In the genomic region with DNA sequence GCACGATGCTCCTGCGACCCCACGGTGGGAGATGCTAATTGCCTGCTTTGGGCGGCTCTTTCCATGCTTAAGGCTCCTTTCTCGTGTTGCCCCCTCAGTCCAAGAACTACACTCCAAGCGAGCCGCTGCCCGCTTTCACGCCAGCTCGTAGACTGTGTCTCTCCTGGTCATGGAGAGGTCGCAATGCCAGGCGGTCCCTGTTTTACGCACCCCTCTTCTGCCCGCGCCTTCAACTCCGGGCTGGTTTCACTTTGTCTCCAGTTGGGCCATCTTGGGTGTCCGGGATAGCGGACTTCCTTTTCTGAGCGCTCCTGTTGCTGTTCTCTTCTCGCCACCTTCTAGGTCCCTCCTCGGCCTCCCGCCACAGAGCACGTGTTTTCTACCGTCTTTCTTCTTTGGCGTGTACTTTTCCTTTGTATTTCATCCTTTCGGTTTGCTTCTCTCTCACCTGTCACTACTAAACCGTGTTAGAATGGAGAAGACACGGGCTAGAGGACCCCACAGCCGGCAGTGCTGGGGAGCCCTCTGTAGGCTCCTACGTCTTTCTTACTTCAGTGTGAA, we compare ENCODE assay signal across 7 mouse cellular contexts. TPM values are rescaled to one million over a fixed set of nuclear protein-coding genes. Genes with fewer than 3 reads are reported as not detected.
A peak's percentile ranks its signal among the peaks of the same experiment; 100 is the strongest.
DNase-seq lines count a peak whose midpoint lies in the region; ATAC-seq and TF ChIP-seq lines count a peak whose summit lies in the region.

No protein-coding gene starts in this region.

- H3K27me3 ChIP-seq in testis, adult 2 months (ENCODE audit: control insufficient read depth, insufficient read depth, low read length): no peaks in the 10 kb centered on the region
- peaks cover 20% of the 10 kb centered on the region for H3K27me3 ChIP-seq in heart, postnatal 0 days (ENCODE audit: control insufficient read depth, insufficient read depth, low read length)
- 0 out of 2 replicates have a peak, but pooled peaks cover 4% of the 10 kb centered on the region for H3K27me3 ChIP-seq in midbrain, embryonic 14.5 days (ENCODE audit: control insufficient read depth, insufficient read depth, low read length)

- no peak for DNase-seq in testis, postnatal 10 days (ENCODE audit: low spot score)
- peak; percentile 25 for DNase-seq in heart, postnatal 0 days (ENCODE audit: low spot score)
- peak; percentile 10 for DNase-seq in liver
- DNase-seq in midbrain, embryonic 14.5 days: no peak
- no peak for DNase-seq in embryo, embryonic 10 days (ENCODE audit: low spot score)

- H3K4me2 ChIP-seq in heart, postnatal 0 days (ENCODE audit: low read depth, low read length): peak overlapping the region; percentile 98
- peak overlapping the region; percentile 86 for H3K4me2 ChIP-seq in midbrain, embryonic 14.5 days (ENCODE audit: low read length)

- WGBS in heart, postnatal 0 days: 3% methylated on average over 29 of the region's 30 CpGs
- 4% methylated on average over 30 of the region's 30 CpGs for WGBS in midbrain, embryonic 14.5 days

- no peaks in the 10 kb centered on the region for H3K9me3 ChIP-seq in heart, postnatal 0 days (replicated peaks; ENCODE audit: control insufficient read depth, low read length)
- H3K9me3 ChIP-seq in midbrain, embryonic 14.5 days (ENCODE audit: control insufficient read depth, low read length): no peaks in the 10 kb centered on the region

- peaks cover 13% of the 10 kb centered on the region for H3K4me1 ChIP-seq in testis, adult 2 months (ENCODE audit: control insufficient read depth, insufficient read depth, low read length)
- H3K4me1 ChIP-seq in heart, postnatal 0 days (ENCODE audit: control insufficient read depth, insufficient read depth): peaks cover 7% of the 10 kb centered on the region; the same call in 1 of the 2 replicates
- H3K4me1 ChIP-seq in midbrain, embryonic 14.5 days (ENCODE audit: control insufficient read depth, insufficient read depth, low read length): peaks cover 25% of the 10 kb centered on the region

- no peak for TF ChIP-seq EP300 in heart, postnatal 0 days (IDR thresholded peaks at IDR 0.05; ENCODE audit: low read depth)

- TF ChIP-seq CTCF in testis, adult 2 months (IDR thresholded peaks at IDR 0.05; ENCODE audit: control insufficient read depth, insufficient read depth, insufficient replicate concordance, low read depth, low read length): no peak
- TF ChIP-seq CTCF in heart, postnatal 0 days (IDR thresholded peaks at IDR 0.05; ENCODE audit: low read depth): no peak

- H3K4me3 ChIP-seq in testis, adult 2 months (ENCODE audit: control insufficient read depth, low read depth, low read length): peak overlapping the region; percentile 73
- peak overlapping the region; percentile 65 for H3K4me3 ChIP-seq in heart, postnatal 0 days (ENCODE audit: low read depth, low read length)
- H3K4me3 ChIP-seq in midbrain, embryonic 14.5 days (replicated peaks; ENCODE audit: low read depth, low read length): peak overlapping the region; percentile 40

- no peak overlapping the region for H3K27ac ChIP-seq in testis, adult 2 months (ENCODE audit: control insufficient read depth, insufficient read depth, low read depth, low read length)
- no peak overlapping the region for H3K27ac ChIP-seq in heart, postnatal 0 days (ENCODE audit: low read depth)
- H3K27ac ChIP-seq in midbrain, embryonic 14.5 days (replicated peaks; ENCODE audit: low read depth, low read length): peak overlapping the region; percentile 5; the same call in 1 of the 2 replicates

- H3K36me3 ChIP-seq in testis, adult 2 months (ENCODE audit: control insufficient read depth, insufficient read depth, low read length): no peaks in the 10 kb centered on the region
- no peaks in the 10 kb centered on the region for H3K36me3 ChIP-seq in heart, postnatal 0 days (replicated peaks; ENCODE audit: control insufficient read depth, insufficient read depth, low read length)
- H3K36me3 ChIP-seq in midbrain, embryonic 14.5 days (ENCODE audit: control insufficient read depth, insufficient read depth, low read length): no peaks in the 10 kb centered on the region

- ATAC-seq in common myeloid progenitor, adult 5-6 weeks (replicated peaks; ENCODE audit: low read depth, poor library complexity, severe bottlenecking): peak; percentile 60
- peak; percentile 47 for ATAC-seq in heart, postnatal 0 days (ENCODE audit: insufficient read depth, low read depth)
- peak; percentile 35; the same call in 1 of the 2 replicates for ATAC-seq in midbrain, embryonic 14.5 days (ENCODE audit: low FRiP score, low TSS enrichment)

- H3K9ac ChIP-seq in heart, postnatal 0 days (replicated peaks; ENCODE audit: low read depth, low read length): peak overlapping the region; percentile 37
- peak overlapping the region; percentile 49; the same call in 1 of the 2 replicates for H3K9ac ChIP-seq in midbrain, embryonic 14.5 days (replicated peaks; ENCODE audit: low read length)

- TF ChIP-seq POLR2A in testis, adult 2 months (IDR thresholded peaks at IDR 0.05; ENCODE audit: control insufficient read depth, low read depth, low read length): no peak

RNA-seq across cellular contexts. Expression of a gene that starts 46.9 kb away (rescaled TPM):
- 9.2 and 11.6 TPM in 2 replicates for polyA plus RNA-seq in testis, adult 2 months (2012; rRNA removed)
- total RNA-seq in common myeloid progenitor, adult 5-6 weeks (2017): 152 and 167 TPM in 2 replicates
- 8.0 and 19.9 TPM in 2 replicates for total RNA-seq in heart, postnatal 0 days (2014; rRNA removed; ENCODE audit: low replicate concordance)
- polyA plus RNA-seq in heart, postnatal 0 days (2015; fragmentation: Nextera tagmentation; extraction: Ambion mirVana): 23.6 and 26.0 TPM in 2 replicates
- polyA plus RNA-seq in midbrain, embryonic 14.5 days (2014; fragmentation: Nextera tagmentation; extraction: Ambion mirVana): 34.2 and 42.3 TPM in 2 replicates

Comparison
In these comparisons a context has a peak if more than half of its experiments do, and no peak if none do; other contexts are left out.
1. DNase-seq: peak in heart, postnatal 0 days (single experiment) and liver (single experiment); none in testis, postnatal 10 days (single experiment), midbrain, embryonic 14.5 days (single experiment) and embryo, embryonic 10 days (single experiment).
2. Peak in every context shown above with its lines, with median percentiles within 50 percentile points of each other: H3K4me3 ChIP-seq and ATAC-seq.